Comparison of ENCODE assay signal across 15 mouse cellular contexts in genomic region chr9:94487976-94488375, GRCm38 (mm10).
"Had no signal": no experiment of that assay in that cellular context is flagged by ENCODE, and none has a peak within 500 bp of the region (broad histone marks: within the 10 kb centered on the region; RNA-seq: fewer than 3 reads in every experiment).

No protein-coding gene starts in this region.

- DNase-seq: liver, embryonic 13.5 days; liver, postnatal 0 days; right cerebral cortex, postnatal 14 days; thymus, adult 2 months; thymus, postnatal 25 days; thymus, postnatal 4 days had no signal

- ATAC-seq: liver, postnatal 0 days; midbrain, embryonic 13.5 days; midbrain, embryonic 15.5 days had no signal

- H3K27ac ChIP-seq: liver, embryonic 13.5 days; liver, embryonic 15.5 days; macrophage; midbrain, embryonic 13.5 days; midbrain, embryonic 15.5 days; neural tube, embryonic 12.5 days; stomach, embryonic 15.5 days; stomach, postnatal 0 days had no signal

- H3K4me3 ChIP-seq: liver, embryonic 13.5 days; liver, embryonic 15.5 days; megakaryocyte, embryonic 14.5 days; midbrain, embryonic 13.5 days; midbrain, embryonic 15.5 days; neural tube, embryonic 12.5 days; stomach, embryonic 15.5 days had no signal

- H3K9me3 ChIP-seq: liver, embryonic 13.5 days; liver, embryonic 15.5 days; megakaryocyte, embryonic 14.5 days; midbrain, embryonic 13.5 days; midbrain, embryonic 15.5 days; neural tube, embryonic 12.5 days; stomach, embryonic 15.5 days had no signal

- H3K4me2 ChIP-seq: liver, embryonic 11.5 days; liver, embryonic 13.5 days; liver, embryonic 15.5 days; midbrain, embryonic 13.5 days; midbrain, embryonic 15.5 days; neural tube, embryonic 12.5 days; stomach, embryonic 15.5 days had no signal

- H3K9ac ChIP-seq: liver, embryonic 13.5 days; liver, embryonic 15.5 days; liver, postnatal 0 days; midbrain, embryonic 13.5 days; midbrain, embryonic 15.5 days; neural tube, embryonic 12.5 days; stomach, embryonic 15.5 days had no signal

- H3K36me3 ChIP-seq: liver, embryonic 13.5 days; liver, embryonic 15.5 days; midbrain, embryonic 13.5 days; midbrain, embryonic 15.5 days; neural tube, embryonic 12.5 days; stomach, embryonic 15.5 days had no signal

- H3K27me3 ChIP-seq: liver, embryonic 13.5 days; liver, embryonic 15.5 days; megakaryocyte, embryonic 14.5 days; midbrain, embryonic 13.5 days; midbrain, embryonic 15.5 days; neural tube, embryonic 12.5 days; stomach, embryonic 15.5 days had no signal

- H3K4me1 ChIP-seq: liver, embryonic 13.5 days; liver, embryonic 15.5 days; midbrain, embryonic 15.5 days; neural tube, embryonic 12.5 days; stomach, embryonic 15.5 days had no signal
